Mouse (Mus musculus) stomach, postnatal 0 days (tissue): ENCODE measurements around the gene Prkca.

Experiments
- CTCF ChIP-seq: IDR thresholded peaks from 2 replicates; pipeline ENCODE4 v1.5.1; 2016; ENCODE audit warnings: antibody characterized with exemption, low read depth, mild to moderate bottlenecking, moderate library complexity
- EP300 ChIP-seq: optimal IDR thresholded peaks from 2 replicates; pipeline ENCODE3; 2016; ENCODE audit warnings: antibody characterized with exemption

GRCm38 (mm10) chr11:108336445-108336844, 7.3 kb downstream of the Prkca start:
- TF ChIP-seq CTCF (no peak), EP300 (no peak)
